Mouse (Mus musculus) layer of hippocampus, postnatal 14 days (tissue): ENCODE results near the gene Kif23. TPM values are rescaled to one million over a fixed set of nuclear protein-coding genes. Genes with fewer than 3 reads are reported as not detected.

Experiments
- DNase-seq, 2 experiments: peaks; one replicate each; pipeline ENCODE4 v3.0.0; 2021 to 2022; ENCODE audit warnings: low spot score in 2 of 2, mixed read lengths in 1 of 2
- long read RNA-seq, 2 experiments: library from polyadenylated mRNA; stranded (forward); transcript quantifications; one replicate each; pipeline ENCODE4 v2.0.0; 2021
- total RNA-seq, 2 experiments: library from RNA; stranded (reverse); gene quantifications; 2 replicates each; pipeline ENCODE4 v1.2.3; 2021

Kif23 gene
- 1 to 10 TPM; 3.3 to 5.8 TPM for total RNA-seq
- long read RNA-seq, experiment 1, partial matches to known transcripts: 0 of 3 reads
- long read RNA-seq, experiment 1, other reads (novel, unspliced or antisense): 2 of 3 reads
- long read RNA-seq, experiment 2, partial matches to known transcripts: 0 of 3 reads
- long read RNA-seq, experiment 2, other reads (novel, unspliced or antisense): 1 of 3 reads

DNA sequence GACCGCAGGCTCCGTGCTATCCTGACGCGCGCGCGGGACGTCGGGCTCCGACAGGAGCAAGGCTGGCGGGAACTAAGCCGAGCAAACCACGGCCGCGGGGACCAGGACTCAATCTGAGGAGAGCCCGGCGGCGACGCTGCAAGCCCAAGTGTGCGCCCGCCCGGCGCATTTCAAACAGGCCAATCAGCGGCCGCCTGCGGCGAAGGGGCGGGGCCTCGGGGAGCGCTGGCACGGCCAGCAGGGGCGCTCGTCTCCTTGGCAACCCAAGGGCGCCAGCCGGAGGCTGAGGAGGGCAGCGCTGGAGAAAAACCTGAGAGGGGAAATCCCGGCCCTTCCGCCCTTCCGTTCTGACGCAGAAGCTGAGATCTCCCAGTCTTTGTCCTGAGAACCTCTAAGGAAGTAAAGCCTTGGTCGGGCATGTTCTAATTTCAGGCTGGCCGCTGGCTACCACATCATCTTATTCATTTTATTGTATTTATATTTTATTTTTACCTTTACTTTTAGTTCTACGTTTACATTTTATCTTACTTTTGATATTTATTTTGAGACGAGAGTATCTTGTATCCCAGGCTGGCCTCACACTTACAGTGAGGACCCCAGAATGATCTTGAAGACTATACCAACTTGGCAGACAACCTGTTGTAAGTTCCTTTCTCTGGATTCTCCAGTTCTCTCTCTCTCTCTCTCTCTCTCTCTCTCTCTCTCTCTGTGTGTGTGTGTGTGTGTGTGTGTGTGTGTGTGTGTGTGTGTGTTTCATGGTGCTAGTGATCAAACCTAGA lies at the start of gene Kif23:
TSS of gene Kif23 (minus strand) at position 152 of the 779 bp plus-strand sequence.
- peak; percentile 91 to 94 for DNase-seq

DNA sequence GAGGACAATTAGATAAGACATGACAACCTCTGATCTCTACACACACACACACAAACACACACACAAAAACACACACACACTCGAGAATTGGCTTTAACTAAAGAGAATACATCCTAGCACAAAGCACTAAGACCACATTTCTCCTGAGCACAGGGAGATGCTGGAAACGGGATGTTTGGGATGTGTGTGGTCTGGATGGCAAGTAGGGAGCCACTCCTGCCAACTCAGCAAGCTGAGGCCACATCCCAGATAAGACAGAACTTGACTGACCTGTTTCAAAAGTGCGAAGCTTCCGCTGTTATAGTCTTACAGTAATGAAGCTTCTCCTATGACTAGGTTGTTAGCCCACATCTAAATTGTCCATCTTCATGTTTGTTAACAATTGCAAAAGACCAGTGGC lies 44.6 kb upstream of the Kif23 start:
- DNase-seq: no peak

DNA sequence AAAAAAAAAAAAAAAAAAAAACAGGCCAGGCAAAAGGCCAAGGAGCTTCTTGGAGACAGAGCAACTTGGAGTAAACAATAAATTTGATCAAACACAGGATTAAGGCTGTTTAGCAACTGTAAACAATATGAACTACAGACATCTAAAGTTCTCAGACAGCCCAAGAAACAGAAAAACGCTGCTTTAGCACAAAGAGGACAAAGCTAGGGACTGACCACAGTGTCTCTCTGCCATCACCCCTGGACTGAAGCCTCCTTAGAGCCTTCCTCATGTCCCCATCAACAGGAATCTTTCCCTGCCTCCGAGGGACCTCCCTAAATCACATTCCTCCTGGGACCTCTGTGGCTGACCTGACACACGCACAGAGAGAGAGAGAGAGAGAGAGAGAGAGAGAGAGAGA lies 44.2 kb upstream of the Kif23 start:
- DNase-seq: no peak

DNA sequence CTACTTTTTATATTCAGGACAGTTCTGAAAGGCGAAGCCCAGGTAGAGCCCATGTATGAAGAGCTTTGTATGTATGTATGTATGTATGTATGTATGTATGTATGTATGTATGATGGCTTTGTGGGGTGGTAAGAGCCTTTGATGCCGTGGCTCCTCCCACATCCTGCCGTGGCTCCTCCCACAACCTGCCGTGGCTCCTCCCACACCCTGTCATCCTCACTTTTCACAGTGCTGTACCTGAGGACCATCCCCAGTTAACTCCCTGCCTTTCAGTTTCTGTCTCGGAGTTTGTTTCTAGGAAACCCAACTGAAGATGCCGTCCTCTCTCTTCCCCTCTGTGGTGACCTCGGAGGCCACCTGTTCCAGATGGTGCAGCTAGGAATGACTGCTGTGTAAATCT lies 39.5 kb upstream of the Kif23 start:
- no peak for DNase-seq

DNA sequence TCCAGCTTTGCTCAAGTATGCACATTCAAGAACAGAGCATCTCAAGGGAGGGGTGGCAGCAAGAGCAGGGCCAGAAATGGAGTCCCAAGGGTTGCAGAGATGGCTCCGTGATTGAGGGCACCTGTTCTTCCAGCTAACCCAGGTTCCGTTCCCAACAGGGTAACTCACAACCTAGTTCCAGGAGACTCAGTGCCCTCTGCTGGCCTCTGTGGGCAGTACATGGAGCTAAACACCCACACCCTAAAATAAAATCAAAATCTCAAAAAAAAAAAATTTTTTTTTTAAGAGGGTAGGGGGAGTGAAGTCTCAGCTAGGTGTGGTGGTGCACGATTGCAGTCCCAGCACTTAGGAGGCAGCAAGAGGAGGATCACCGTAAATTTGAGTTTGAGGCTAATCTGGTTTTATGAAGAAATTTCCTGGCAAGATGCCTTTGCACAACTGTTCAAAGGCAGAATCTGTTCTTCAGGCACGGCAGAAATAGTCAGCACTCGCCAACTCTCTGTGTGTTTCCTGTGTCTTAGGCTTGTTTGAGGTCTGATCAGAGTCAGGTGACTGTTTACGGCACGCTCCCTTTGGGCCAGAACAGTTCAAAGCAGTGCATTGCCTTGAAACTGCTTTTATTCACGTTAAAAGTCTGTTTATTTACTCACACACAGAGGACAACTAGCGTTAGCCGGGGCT lies 38.7 kb upstream of the Kif23 start:
- peak; percentile 46 to 60 for DNase-seq

DNA sequence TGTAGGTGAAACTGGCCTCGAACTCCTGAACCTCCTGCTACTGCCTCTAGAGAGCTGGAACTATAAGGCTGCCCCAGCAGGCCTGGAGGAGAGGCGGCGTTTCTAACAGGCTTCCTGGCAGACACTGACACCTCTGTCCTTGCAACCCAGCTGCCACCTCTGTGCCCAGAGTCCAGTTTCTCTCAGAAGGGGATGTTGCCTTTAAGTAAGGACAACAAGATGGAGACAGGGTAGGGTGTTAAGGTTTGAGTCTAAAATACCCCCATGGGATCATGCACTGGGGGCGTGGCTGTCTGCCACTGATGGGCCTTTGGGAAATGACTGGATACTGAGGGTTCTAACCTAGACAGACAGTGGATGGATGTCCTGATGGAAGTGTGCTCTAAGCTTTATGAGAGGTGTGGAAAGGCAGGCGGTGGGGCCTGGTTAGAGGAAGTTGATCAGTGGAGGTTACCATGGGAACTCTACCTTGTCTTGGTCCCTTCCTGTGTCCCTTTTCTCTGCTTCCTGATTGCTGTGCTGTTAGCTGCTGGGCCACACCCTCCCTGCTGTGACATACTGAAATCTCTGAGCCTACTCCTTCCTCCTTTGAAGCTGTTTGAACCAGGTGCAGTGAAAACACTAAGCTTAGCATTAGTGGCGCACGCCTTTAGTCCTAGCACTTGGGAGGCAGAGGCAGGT lies 36.5 kb upstream of the Kif23 start:
- DNase-seq: no peak

DNA sequence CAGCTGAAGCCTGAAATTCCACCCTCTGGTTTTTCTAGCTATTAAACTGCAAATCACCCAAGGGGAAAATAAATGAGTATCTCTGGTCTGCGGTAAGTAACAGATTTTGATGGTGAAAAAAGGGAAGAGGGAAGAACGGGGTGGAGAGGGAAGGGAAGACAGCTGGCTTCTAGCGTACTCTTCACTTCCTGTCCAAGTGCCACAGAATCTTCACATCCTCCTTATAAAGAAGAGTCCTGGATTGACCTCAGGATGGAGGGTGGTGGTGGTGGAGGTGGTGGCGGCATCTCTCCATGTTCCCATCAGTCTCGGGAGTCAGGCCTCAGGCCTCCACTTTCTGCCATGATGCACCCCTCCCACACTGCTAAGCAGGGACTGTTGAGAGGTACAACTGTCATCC lies 35.3 kb upstream of the Kif23 start:
- no peak for DNase-seq

DNA sequence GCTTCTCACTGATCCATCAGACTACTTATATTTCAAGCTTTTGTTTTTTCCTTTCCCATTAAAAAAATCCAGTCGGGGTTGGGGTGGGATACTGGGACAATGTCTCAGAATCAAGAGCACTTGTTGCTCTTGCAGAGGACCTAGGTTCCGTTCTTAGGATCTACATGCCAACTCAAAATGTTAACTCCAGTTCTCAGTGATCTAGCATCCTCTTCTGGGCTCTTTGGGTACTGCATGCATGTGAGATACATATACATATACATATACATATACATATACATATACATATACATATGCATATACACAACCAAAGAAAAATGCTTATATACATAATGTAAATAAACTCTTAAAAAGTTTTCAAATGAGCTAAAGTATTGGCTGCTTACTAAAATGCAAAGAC lies 33.4 kb upstream of the Kif23 start:
- no peak for DNase-seq

DNA sequence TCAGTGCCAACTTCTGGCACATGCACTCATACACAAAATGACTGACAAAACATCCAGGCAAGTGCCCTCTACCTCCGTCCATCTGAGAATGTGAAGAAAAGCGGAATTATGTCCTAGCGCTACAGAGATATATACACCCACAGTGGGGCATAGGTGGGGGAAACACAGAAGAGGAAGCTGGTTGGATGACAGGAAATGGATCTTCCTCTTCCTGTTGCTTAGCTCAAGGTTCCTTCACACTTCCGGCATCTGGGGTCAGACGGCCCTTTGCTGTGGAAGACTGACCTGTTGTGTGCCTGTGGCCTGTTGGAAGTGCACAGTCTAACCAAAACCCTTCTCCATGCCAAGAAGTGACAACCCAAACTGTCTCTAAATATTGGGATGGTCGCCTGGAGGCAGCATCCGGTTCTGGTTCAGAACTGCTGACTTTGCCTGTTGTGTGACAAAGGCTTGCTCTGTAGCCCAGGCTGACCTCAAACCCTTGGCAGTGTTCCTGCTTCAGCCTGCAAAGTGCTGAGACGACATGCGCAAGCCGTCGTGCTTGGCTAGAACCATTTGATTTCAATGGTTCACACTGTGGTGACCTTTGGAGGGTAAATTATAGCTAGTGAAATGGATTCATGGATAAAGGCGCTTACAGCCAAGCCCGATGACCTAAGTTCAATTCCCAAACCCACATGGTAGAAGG lies 30.8 kb upstream of the Kif23 start:
- DNase-seq: no peak

DNA sequence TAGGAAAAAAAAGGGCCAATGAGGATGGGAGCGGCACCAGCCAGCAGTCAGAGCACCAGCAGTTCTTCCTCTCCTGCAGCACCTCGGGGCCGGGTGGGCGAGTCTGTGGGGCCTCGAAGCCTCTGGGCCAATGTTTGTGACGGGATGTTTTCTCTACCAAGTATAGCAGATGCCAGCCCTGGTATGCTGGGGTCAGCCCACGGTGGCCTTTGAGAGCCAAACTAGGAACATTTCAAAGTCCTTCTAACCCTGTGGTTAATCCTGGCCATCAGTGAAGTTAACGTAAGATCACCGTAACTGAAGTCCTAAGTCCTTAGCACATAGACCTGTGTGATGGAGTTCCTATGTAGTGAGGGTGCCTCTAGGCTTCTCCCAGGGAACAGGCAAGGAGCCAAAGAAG lies 25.5 kb upstream of the Kif23 start:
- no peak for DNase-seq

DNA sequence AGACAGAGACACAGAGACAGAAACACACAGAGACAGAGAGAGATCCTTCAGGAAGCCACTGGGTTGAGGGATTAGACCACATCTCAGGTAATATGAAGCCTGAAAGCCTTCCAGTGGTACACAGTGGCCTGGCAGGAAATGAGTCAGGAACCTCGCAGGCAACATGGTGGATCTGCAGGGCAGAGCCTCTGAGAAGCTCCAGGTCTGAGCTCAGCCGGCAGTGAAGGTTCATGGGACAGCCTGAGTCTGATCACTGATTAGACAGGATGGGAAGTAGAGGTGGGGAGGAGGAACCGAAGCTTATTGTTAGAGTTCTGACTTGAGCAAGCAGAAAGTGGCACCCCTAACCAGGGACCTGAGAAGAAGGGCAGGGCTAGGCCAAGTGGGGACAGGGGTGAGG lies 24.5 kb upstream of the Kif23 start:
- DNase-seq: no peak

DNA sequence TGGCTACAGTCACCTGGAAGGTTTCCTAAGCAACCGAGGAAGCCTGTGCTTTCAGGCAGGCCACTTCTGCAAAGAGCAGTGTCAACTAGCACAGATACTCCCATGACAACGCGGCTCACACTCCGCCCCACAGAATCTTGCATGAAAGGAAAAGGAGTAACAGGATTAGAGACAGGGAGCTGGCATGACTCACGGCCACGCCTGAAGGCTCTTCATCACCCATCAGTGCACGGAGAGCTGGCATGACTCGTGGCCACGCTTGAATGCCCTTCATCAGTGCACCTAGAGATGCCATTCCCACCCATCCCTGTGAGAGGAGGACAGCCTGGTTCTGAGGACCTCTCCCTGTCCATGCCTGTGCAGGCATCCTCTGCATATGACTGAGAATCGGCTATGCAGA lies 20.8 kb upstream of the Kif23 start:
- no peak for DNase-seq

DNA sequence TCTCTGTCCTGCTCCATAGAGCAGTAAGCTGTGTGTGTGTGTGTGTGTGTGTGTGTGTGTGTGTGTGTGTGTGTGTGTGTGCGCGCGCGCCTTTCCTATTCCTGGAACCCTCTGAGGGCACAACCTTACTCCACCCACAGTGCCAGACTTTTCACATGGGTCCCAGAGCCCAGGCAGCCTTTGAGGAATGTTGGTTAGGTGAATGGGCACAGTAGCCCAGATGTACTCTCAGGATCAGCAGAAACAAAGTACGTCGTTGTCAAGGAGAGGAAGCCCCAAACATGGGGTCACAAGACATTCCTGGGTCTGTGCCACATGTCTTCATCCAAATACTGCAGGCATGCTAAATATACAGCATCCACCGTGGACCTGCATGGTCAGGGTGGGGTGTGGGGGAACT lies 19.4 kb upstream of the Kif23 start:
- DNase-seq: no peak

DNA sequence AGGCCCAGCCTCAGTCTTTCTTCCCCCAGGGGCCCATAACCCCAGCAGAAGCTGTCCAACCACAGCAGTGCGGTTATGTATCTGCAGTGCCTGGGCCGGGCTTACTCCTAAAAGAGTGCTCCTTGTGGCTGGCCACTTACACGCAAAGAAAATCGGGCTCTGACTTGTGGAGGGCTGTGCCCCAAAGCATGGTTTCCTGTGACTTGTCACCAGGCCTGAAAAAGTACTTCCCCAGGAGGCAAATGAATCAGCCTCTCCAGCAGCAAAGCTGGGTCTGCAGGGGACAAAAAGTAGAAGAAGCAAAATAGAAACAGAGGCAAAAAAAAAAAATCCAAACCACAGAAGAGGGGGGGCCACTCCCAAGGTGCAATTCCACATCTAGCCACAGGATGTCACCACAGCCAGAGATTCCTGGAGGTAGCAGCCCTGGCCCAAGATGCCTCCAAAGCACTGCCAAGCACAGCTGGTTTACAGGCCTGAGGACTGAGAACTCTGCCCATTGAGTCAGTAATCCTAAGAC lies 18.9 kb upstream of the Kif23 start:
- peak; percentile 75 for DNase-seq

DNA sequence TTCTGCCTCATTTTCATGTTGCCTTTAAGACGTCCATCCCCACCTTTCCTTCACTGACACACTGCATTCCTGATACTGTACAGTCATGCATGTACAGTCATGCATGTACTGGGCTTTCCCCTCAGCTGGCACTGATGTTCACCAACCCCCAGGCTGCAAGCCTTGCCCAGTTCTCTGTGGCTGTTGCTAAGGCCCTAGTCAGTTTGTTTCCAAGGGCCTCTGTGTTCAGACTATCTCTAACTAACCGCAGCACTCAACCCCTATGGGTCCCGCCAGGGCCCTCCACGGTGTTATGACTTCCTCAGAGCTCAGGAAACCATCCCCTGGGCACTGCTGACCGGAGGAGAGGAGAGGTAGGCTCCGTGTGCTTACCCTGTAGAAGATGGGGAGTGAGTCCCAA lies 16.8 kb upstream of the Kif23 start:
- DNase-seq: no peak

DNA sequence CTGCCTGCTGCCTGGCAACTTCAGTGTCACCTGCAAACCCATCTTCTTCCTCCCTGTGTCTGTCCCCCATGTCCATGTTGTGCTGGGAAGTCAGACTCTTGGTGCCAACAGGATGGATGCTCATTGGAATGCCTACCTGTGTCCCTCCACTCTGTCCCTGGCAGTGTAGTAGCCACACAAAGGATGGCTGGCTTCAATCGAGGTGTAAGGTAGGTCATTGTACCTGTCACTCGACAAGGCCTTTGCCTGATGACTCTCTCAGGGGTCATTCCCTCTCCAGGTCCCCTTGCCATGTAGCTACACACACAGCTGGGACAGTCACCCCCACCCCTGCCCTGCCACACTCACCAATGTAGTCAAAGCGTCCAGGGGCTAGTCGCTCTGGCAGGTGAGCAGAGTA lies 14.6 kb upstream of the Kif23 start:
- no peak for DNase-seq

DNA sequence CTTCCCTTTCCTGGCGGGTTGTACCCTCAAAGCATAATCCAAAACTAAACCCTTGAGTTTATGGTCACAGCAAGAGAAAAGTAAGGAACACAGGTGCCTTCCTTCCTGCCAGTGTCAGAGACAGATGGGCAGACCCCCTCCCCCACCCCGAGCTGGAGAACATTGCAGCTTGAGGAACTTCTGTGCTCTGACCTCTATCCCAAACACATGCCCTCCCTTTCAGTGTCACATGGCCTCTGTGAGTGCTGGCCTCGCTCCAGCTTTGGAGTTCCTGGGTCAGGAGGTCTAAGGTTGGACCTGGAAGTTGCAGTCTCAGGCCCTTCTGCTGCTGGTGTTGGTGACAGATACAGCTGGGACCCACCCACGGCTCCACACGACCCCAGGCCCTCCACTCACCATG lies 14.2 kb upstream of the Kif23 start:
- DNase-seq: no peak

DNA sequence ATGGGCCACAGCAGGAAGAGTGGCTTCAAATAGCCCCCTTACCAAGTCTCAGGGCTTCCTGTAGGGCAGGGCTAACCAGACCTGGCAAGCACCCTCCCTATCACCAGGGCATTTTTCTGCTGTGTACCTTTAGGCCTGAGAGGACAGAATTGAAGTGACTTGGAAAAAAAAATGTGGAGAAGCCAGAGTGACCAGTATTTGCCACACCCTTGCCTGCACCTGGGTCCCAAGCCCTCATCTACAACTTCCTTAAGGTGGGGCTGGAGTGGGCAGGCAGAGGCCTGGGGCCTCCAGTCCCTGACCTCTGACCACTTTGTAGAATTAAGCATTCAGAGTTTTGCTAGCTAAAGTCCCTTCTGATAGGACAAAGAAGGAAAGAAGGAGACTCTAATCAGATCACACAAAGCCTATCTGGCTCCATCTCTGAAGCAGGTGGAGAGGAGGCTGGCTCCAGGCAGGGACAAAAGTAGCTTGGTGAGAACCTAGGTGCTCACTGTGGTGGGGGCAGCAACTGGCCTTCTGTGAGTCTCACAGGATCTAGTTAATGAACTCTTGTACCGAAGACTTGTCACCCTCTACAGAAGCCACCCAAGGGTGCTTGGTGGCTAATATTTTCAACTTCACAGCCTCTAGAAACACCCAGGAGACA lies 13.5 kb upstream of the Kif23 start:
- DNase-seq: no peak

DNA sequence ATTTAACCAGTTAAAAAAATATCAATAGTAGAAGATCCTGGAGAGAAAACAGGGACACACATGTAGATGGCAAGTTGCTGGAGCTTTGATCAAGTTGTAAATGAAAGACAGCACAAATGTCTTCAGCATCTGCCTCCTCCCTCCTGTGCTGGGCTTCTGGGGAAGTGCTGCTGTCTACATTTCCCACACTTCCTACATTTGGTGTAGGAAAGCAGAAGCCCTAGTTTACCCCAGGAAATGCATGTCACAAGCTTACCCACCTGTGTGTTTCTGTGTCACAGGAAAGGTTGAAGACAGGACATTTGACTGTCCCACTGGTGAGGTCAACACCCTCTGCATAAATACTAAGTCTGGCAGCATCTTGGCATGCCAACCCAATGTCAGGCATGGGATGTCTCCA lies 8.1 kb upstream of the Kif23 start:
- DNase-seq: no peak

DNA sequence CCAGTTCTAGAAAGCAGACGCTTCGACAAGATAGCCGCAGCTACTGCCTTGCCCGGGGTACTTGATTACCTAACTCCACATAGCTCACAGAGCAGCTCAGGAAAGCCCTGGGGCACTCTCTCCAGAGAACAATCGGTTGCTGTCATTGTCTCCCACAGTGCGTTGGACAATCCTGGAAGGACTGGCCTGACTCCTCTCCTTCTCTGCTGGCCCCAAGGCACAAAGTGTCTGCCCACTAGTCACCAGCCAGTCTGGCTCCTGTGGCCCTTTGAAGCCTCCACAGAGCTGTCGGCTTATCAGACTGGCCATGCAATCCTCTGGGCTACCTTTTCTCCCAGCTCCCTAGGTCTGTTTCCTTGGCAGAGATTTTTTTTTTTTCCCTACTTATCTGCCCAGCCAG lies 5.7 kb upstream of the Kif23 start:
- DNase-seq: no peak
